Mouse (Mus musculus): Measurements from ENCODE around the gene Krt42.

Krt42 gene

GRCm38 (mm10) chr11:100288942-100289341, 19.3 kb upstream of the Krt42 start:
- TF ChIP-seq GATA4 (IDR thresholded peaks at IDR 0.05; ENCODE audit: insufficient replicate concordance, low read length) = no peak

DNA sequence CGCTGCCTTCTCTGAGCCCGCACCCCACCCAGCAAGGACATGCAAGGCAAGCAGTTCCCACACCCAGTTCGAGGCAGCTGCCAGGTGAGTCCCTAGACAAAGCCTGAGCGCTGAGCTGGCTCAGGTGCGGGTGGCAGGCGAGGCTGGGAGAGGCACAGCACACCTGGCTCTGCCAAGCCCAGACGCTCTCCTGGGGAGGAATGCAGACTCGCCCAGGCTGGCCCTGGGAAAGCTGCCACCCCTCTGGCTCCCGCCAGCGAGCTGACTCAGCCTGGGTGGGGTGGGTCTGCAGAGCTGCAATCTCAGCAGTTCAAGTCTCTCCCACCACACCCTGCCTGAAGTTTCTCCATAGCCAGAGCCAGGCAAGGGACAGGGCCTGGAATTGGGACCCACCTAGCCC, 17.4 kb upstream of the Krt42 start:
- no peak for TF ChIP-seq GATA4 (IDR thresholded peaks at IDR 0.05; ENCODE audit: insufficient replicate concordance, low read length)

GRCm38 (mm10) chr11:100284988-100285387, 15.3 kb upstream of the Krt42 start:
- TF ChIP-seq GATA4 (IDR thresholded peaks at IDR 0.05; ENCODE audit: insufficient replicate concordance, low read length) = no peak

DNA sequence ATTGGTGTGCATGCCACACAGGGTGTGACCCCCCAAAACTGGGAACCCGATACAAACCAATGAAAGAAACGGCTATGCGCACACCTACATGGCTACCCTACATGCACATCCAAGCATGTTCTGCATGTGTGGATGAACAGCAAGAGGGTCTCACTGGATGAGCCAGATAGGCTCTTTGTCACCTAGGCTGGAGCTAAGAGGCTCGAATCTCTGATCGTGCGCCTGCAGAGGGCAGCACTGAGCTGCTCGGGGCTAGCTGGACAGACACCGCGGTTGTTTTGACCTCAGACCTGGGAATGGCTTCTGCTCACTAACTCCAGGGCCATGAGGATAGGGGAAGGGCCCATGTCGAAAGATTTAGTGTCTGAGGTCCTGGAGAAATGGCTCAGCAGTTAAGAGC, 12.9 kb upstream of the Krt42 start:
- TF ChIP-seq GATA4 (IDR thresholded peaks at IDR 0.05; ENCODE audit: insufficient replicate concordance, low read length) = no peak

GRCm38 (mm10) chr11:100281596-100282544, 12.2 kb upstream of the Krt42 start:
- no peak for TF ChIP-seq GATA4 (IDR thresholded peaks at IDR 0.05; ENCODE audit: insufficient replicate concordance, low read length)

- no peak for TF ChIP-seq GATA4 (IDR thresholded peaks at IDR 0.05; ENCODE audit: insufficient replicate concordance, low read length)
Measured at GRCm38 (mm10) chr11:100278759-100279158, 9.1 kb upstream of the Krt42 start.

GRCm38 (mm10) chr11:100277726-100278480, 8.2 kb upstream of the Krt42 start:
- TF ChIP-seq GATA4 (IDR thresholded peaks at IDR 0.05; ENCODE audit: insufficient replicate concordance, low read length) = no peak

DNA sequence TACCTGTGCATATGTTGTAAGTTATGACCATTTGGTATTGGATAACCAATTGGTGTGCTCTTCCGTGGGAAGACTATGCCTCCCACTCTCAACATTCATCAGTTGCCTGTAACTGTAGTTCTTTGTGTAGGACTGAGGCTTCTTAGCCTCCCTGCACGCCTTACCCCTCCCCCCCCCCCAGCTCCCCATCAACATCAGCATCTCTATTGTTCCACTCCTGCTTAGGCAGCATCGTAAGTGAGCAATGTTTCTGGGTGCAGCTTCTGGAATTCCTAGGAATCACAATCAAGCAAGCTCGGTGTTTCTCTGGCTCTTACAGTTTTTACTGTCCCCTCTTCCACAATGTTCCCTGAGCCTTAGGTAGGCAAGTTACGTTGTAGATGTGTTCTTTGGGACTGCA, 5.8 kb upstream of the Krt42 start:
- no peak for TF ChIP-seq GATA4 (IDR thresholded peaks at IDR 0.05; ENCODE audit: insufficient replicate concordance, low read length)

DNA sequence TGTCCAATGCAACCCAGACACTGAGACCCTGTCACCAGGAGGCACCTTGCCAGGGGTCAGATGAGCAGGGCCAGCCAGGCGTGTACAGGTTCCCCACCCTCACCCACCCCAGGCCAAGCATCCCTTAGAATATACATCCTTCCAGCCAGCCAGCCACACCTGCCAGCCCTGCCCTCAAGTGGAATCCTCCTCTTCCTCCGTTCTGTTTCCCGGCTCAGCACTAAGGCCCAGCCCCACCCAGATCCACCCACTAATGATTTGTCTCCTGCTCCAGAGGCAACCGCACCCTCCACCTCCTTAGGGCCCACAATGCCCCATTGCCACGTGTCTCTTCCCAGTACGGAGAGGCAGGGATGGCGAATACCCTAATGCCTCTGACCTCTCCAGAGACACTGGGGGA, 5.0 kb upstream of the Krt42 start:
- no peak for TF ChIP-seq GATA4 (IDR thresholded peaks at IDR 0.05; ENCODE audit: insufficient replicate concordance, low read length)

DNA sequence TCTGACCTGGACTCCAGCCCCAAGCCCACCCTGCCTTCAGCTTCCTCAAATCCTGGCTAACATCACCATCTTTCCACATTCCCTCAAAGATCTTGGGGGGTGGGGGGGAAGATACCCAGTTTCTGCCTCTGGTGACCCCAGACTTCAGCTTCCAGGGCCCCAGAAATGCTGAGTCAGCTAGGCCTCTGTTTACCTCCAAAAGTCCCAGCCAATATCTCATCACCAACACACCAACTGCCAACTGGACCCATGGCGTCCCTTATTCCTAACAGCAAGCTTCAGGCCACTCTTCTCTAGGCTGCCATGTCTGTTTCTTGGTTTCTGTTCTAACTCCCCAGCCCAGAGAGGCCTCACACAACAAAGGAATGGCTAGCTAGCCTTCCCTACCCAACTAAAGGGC, 2.2 kb upstream of the Krt42 start:
- no peak for TF ChIP-seq GATA4 (IDR thresholded peaks at IDR 0.05; ENCODE audit: insufficient replicate concordance, low read length)

DNA sequence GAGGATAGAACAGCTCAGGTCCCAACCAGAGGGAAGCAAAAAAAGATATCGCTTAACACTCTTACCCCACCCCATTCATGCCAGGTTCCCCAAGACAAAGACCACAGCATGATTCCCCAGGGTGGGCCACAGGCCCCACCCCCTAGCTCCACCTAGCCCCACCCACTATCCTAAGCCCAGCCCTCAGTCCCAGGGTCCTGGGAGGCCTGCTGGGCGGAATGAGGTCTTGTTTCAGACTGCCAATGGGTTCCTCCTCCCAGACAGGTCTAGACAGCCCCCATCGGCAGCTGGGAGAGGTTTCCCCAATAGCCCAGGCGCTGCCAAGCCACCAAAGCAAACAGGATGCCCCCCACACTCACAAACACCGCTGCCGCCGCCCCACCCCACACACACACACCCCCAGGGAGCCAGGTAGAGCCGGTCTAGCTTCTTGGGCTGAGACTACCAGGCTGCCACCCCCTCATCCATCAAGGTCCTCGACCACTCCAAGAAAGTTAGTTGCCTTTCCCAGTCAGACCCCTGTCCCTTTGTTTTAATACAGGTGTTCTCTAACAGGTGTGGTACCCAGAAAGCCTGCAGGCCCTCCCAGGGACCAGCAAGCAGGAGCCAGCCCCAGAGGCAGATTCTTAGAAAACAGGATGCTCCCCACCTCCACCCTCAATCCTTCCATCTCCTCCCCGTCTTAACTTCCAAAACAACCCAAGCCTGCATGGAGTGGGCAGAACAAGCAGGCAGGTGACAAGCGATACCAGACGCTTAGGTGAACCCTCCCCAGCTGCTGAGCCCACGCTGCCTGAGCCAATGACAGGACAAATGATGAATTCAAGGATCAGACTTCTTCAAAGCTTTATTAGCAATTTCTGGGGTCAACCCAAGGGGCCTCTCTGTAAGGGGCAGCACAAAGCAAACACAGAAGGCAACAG, 7.4 kb downstream of the Krt42 start:
- no peak for TF ChIP-seq GATA4 (IDR thresholded peaks at IDR 0.05; ENCODE audit: insufficient replicate concordance, low read length)

DNA sequence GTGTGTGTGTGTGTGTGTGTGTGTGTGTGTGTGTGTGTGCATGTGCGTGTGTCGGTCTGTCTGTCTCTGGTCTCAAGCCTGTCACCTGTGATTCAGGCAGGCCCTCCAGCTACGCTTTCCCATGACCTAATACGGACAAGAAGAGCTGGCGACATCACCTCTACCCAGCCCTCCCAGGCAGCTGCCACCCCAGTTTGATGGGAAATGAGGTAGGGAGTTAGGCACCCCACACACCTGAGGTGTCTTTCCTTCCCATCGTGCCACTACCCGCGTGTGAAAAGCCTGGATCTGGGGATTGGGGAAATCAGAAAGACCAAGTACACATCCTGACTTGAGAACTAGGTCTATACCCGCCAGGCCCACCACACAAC, 8.5 kb downstream of the Krt42 start:
- no peak for TF ChIP-seq GATA4 (IDR thresholded peaks at IDR 0.05; ENCODE audit: insufficient replicate concordance, low read length)

DNA sequence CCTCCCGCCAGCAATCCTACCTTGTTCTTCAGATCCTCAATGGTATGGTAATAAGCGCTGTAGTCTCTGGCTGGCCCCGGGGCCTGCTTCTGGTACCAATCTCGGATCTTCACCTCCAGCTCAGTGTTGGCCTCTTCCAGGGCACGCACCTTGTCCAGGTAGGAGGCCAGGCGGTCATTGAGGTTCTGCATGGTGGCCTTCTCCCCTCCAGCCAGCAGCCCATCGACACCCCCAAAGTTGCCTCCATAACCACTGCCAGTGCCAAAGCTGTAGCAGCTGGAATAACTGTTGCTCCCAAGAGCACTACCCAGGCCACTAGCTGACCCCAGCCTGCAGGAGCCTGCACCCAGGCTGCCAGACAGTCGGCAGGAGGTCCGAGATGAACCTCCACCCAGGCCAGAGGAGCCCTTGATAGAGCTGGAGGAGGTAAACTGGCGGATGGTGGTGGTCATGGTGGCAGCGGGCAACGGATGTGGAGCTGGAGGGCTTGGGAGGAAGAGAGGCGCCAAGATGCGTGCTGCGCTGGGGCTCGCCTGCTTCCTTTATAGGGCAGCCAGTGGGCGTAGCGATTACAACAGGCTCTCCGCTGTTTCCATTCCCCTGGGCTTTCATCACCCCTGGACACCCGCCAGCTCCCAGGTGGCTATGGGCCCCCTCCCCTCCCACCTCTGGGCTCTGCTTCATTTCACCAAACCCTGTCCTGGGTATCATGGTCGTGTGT, 9.0 kb downstream of the Krt42 start, which contains the start of gene Krt17:
TSS of gene Krt17 (minus strand) at position 516 of the 721 bp plus-strand sequence.
- no peak for TF ChIP-seq GATA4 (IDR thresholded peaks at IDR 0.05; ENCODE audit: insufficient replicate concordance, low read length)

DNA sequence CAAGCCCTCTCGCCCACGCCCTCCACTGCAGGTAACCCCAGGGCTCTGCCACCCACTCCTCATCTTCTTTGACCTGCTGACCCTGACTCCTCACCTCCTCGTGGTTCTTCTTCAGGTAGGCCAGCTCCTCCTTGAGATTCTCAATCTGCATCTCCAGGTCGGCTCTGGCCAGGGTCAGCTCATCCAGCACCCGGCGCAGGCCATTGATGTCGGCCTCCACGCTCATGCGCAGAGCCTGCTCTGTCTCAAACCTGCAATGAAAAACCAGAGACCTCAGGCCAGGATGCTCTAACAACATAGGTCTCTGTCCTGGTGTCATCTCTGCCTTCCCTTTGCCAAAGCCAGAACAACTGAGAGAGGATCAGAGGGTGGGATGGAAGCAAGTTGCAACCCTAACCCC, 10.6 kb downstream of the Krt42 start:
- no peak for TF ChIP-seq GATA4 (IDR thresholded peaks at IDR 0.05; ENCODE audit: insufficient replicate concordance, low read length)
